Mouse (Mus musculus) common myeloid progenitor, adult 5-6 weeks (primary cell): ENCODE measurements around the gene Ribc2. TPM values are rescaled to one million over a fixed set of nuclear protein-coding genes. Genes with fewer than 3 reads are reported as not detected.
A peak's percentile ranks its signal among the peaks of the same experiment; 100 is the strongest.

Experiments used
- ATAC-seq: replicated peaks from 2 replicates; pipeline ENCODE4 v1.8.0; 2016; ENCODE audit warnings: low read depth, mild to moderate bottlenecking, moderate TSS enrichment, inconsistent platforms; ENCODE audit not compliant: poor library complexity, severe bottlenecking
- total RNA-seq: library from RNA; stranded (forward); fragments of 200-1000, 187-1606 nt; gene quantifications from 2 replicates; pipeline ENCODE4 v1.2.3, GENCODE M21; 2017

Gene Ribc2
- total RNA-seq, 1 experiment from 2014 or later: not detected

GRCm38 (mm10) chr15:85177576-85177975 lies 45.7 kb downstream of the Ribc2 start:
- peak; percentile 58; the same call in 1 of the 2 replicates for ATAC-seq

GRCm38 (mm10) chr15:85178172-85178571 lies 46.3 kb downstream of the Ribc2 start:
- no peak for ATAC-seq

GRCm38 (mm10) chr15:85179528-85180180 lies 47.8 kb downstream of the Ribc2 start:
- ATAC-seq: no peak

GRCm38 (mm10) chr15:85180368-85180767 lies 48.5 kb downstream of the Ribc2 start:
- ATAC-seq: no peak

GRCm38 (mm10) chr15:85182063-85182462 lies 50.2 kb downstream of the Ribc2 start:
- ATAC-seq: no peak

- no peak for ATAC-seq
Measured at GRCm38 (mm10) chr15:85186916-85187315, 55.0 kb downstream of the Ribc2 start.

GRCm38 (mm10) chr15:85188167-85188778 lies 56.4 kb downstream of the Ribc2 start:
- no peak for ATAC-seq

Other genes starting within 250 kb of the Ribc2 start
- gene Gm29666, start 212.0 kb upstream of the Ribc2 start, total RNA-seq: 0.27 and 0.53 TPM in 2 replicates
- 85.2 and 98.3 TPM in 2 replicates for gene Nup50, start 208.7 kb upstream of the Ribc2 start, total RNA-seq
- 8.3 and 13.3 TPM in 2 replicates for gene 5031439G07Rik, start 143.5 kb upstream of the Ribc2 start, total RNA-seq
- gene Upk3a, start 114.9 kb upstream of the Ribc2 start, total RNA-seq: not detected in 2 replicates
- gene Fam118a, start 103.1 kb upstream of the Ribc2 start, total RNA-seq: 6.5 and 9.0 TPM in 2 replicates
- gene Smc1b, start 114 bp upstream of the Ribc2 start, total RNA-seq: 0.82 TPM in 1 of 2 replicates, not detected in the other
- 0.14 TPM in 1 of 2 replicates, not detected in the other for gene Fbln1, start 73.9 kb downstream of the Ribc2 start, total RNA-seq
- gene Atxn10, start 204.2 kb downstream of the Ribc2 start, total RNA-seq: 88.5 and 88.7 TPM in 2 replicates